Mouse (Mus musculus) kidney, adult 2 months (tissue): ENCODE data around the gene Lag3. TPM values are rescaled to one million over a fixed set of nuclear protein-coding genes. Genes with fewer than 3 reads are reported as not detected.

ENCODE experiments used
- DNase-seq: peaks from one replicate; pipeline ENCODE4 v3.0.0; 2021
- H3K27ac ChIP-seq: fragments of 200-500 bp; 2 replicates; pipeline ENCODE4 v1.5.1; 2012; ENCODE audit warnings: low read depth, low read length, control low read depth, inconsistent platforms; ENCODE audit not compliant: insufficient read depth
- H3K27me3 ChIP-seq: fragments of 200-500 bp; replicated peaks from 2 replicates; pipeline ENCODE4 v1.6.1; 2012; ENCODE audit warnings: mild to moderate bottlenecking, moderate library complexity, low read length, inconsistent platforms; ENCODE audit not compliant: control insufficient read depth, insufficient read depth
- H3K36me3 ChIP-seq: fragments of 200-500 bp; 2 replicates; pipeline ENCODE4 v1.6.1; 2012; ENCODE audit warnings: mild to moderate bottlenecking, moderate library complexity, low read length, inconsistent platforms; ENCODE audit not compliant: control insufficient read depth, insufficient read depth
- H3K4me1 ChIP-seq: fragments of 200-500 bp; 2 replicates; pipeline ENCODE4 v1.6.1; 2011; ENCODE audit warnings: low read length; ENCODE audit not compliant: control insufficient read depth, insufficient read depth
- H3K4me3 ChIP-seq: fragments of 200-500 bp; 2 replicates; pipeline ENCODE4 v1.5.1; 2011; ENCODE audit warnings: mild to moderate bottlenecking, low read depth, low read length, control low read depth; ENCODE audit not compliant: insufficient read depth
- CTCF ChIP-seq: fragments of 200-500 bp; conservative IDR thresholded peaks from 2 replicates; pipeline ENCODE4 v1.5.1; 2011; ENCODE audit warnings: low read depth, mild to moderate bottlenecking, control low read depth, low read length, moderate library complexity, mixed read lengths; ENCODE audit not compliant: insufficient read depth, insufficient read length
- POLR2A ChIP-seq: fragments of 200-500 bp; IDR thresholded peaks from one replicate; pipeline ENCODE4 v1.6.1; 2011; ENCODE audit warnings: low read depth, low read length, control low read depth
- WGBS: fragments of 180-500 bp; shearing (Covaris S2); methylation state at CpG from one replicate; pipeline ENCODE4 v1.1.7; 2018; 5-methylcytosine and 5-hydroxymethylcytosine counted together
- polyA plus RNA-seq: library from polyadenylated mRNA; depleted of rRNA; stranded (reverse); fragments of >200 nt; gene quantifications from 2 replicates; pipeline ENCODE4 v1.2.3, GENCODE M21; 2012

The Lag3 gene
- polyA plus RNA-seq, 1 experiment = 1.5 TPM

DNA sequence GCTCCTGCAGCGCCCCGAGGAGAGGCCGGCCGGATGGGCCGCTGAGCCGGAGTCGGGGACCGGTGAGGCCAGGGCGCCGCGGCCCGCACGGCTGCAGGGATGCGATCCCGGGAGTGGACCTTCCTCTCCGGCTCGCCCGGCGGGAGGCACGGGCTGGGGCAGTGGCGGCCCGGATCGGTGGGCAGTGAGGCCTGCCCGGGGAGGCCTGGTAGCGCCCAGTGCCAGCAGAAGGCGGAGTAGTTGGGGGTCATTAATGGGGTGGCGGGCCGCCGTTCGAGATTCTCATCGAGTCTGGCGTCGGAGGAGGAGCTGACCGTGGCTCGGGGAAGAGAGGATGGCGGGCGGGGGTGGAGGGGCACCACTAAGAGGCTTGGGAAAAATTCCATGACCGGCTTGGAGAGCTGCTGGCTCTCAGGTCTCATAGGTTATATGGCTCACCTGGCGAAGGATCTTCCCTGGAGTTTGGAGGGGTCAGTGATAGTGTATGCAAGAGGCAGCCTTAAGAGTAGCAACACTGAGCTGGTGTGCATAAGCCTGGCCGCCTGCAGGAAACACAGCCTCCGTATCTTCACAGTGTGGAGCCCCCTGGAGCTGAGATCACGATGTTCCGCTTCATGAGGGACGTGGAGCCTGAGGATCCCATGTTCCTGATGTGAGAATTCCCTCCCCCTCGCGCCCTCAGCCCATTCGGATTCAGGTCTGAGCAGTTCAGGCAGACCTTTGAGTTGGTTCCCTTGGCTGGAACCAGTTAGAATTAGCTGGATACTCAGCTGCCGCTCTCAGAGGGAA lies 20.2 kb upstream of the Lag3 start:
- TF ChIP-seq POLR2A (no peak), CTCF (0 out of 2 replicates have a peak, but pooled peaks have one; percentile 12)
- WGBS = under 1% methylated on average over 48 of the region's 48 CpGs
- peak; percentile 42 for DNase-seq

DNA sequence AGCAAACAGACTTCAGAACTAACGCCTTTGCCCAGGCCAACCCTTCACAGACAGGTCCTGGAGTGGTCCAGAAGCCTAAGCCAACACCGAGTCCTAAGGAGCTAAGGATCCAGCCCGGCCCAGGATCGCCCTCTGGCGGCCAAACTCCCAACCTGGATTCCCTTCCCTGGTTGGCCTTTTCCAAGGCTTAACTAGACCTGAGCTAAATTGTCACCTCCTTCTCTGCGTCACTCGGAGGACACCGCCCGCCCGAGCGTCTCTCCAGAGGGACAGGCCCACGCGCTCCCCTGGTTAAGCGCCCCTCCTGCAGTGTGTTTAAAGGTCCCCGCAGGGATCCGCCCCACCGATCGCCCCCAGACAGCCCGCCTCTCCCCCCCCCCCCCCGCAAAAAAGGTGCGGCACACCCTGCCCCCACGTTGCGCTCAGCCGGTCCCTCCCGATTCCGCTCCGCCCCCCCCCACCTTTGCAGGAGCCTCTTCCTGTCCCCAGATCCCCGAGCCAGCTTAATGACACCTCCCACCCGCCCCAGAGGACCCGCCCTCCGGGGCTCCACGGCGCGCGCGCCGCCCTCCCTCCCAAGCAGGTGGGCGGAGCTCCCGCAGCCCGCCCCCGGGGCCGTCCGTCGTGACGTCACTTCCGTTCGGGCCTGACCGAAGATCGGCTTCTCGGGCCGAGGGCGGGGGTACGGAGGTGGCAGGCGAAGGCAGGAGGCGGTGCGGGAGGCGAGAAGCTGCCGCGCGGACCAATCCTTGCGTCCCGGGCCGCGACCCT lies 19.4 kb upstream of the Lag3 start, which contains the start of gene Mlf2:
Gene Mlf2 (plus strand): TSS at position 633 of the 771 bp plus-strand sequence.
- under 1% methylated on average over 53 of the region's 64 CpGs for WGBS
- Histone ChIP-seq H3K27ac (peak within 1 kb of the TSS; percentile 99), H3K36me3 (peaks cover 3% of the 10 kb centered on the region; the same call in 1 of the 2 replicates), H3K27me3 (no peaks in the 10 kb centered on the region), H3K4me3 (peak within 1 kb of the TSS; percentile 86), H3K4me1 (peaks cover 15% of the 10 kb centered on the region; the same call in 1 of the 2 replicates)
- TF ChIP-seq CTCF (peak; percentile 97), POLR2A (peak; percentile 91)
- DNase-seq = peak; percentile 100

More for the DNA sequence above, 20.2 kb upstream of the Lag3 start:
- Histone ChIP-seq H3K36me3 (peaks cover 3% of the 10 kb centered on the region; the same call in 1 of the 2 replicates), H3K27me3 (no peaks in the 10 kb centered on the region), H3K27ac (peak overlapping the region; percentile 89), H3K4me3 (peak overlapping the region; percentile 86), H3K4me1 (peaks cover 15% of the 10 kb centered on the region; the same call in 1 of the 2 replicates)

DNA sequence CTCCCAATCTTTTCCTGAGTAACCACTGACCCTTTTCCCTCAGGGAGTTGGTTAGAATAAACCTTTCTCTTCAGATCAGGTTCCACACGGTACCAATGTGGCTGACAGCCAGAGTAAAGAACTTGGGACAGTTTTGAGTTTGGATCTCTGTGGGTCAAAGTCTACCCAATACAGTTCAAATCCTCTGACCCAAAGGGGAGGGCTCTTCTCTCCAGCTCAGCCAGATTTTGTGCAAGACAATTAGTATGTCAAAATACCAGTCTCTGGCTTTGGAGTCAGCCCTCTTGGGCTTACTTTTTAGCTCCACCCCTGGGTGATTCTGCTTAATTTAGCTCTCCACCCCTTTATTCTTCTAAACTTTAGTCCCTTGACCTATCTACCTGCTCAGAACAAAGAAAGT lies 18.7 kb upstream of the Lag3 start:
- Histone ChIP-seq H3K4me1 (peaks cover 19% of the 10 kb centered on the region; the same call in 1 of the 2 replicates), H3K27ac (peak overlapping the region; percentile 99), H3K36me3 (peaks cover 3% of the 10 kb centered on the region; the same call in 1 of the 2 replicates), H3K4me3 (0 out of 2 replicates have a peak overlapping the region, but pooled peaks have one; percentile 11), H3K27me3 (no peaks in the 10 kb centered on the region)
- peak; percentile 92 for DNase-seq
- TF ChIP-seq CTCF (no peak), POLR2A (no peak)
- 14% methylated on average over 1 of the region's 1 CpGs for WGBS

DNA sequence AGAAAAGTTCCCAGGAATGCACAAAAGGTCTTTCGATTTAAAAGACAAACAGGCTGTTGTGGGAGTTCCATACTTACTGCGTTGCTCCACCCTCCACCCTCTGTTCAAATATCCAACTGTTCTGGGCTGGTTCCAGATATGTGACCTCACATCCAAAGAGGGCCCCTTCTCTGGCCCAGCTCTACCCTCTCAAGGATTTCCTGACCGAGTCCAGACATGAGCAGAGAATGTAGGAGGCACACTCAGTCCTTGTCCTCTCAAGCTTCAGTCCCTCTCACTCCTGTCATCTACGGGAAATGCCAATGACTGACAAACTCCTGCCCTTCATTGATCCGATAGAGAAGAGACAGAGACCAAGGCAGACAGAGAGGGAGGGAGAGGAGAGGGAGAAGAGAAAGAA lies 14.4 kb upstream of the Lag3 start:
- TF ChIP-seq POLR2A = no peak
- TF ChIP-seq CTCF = no peak

DNA sequence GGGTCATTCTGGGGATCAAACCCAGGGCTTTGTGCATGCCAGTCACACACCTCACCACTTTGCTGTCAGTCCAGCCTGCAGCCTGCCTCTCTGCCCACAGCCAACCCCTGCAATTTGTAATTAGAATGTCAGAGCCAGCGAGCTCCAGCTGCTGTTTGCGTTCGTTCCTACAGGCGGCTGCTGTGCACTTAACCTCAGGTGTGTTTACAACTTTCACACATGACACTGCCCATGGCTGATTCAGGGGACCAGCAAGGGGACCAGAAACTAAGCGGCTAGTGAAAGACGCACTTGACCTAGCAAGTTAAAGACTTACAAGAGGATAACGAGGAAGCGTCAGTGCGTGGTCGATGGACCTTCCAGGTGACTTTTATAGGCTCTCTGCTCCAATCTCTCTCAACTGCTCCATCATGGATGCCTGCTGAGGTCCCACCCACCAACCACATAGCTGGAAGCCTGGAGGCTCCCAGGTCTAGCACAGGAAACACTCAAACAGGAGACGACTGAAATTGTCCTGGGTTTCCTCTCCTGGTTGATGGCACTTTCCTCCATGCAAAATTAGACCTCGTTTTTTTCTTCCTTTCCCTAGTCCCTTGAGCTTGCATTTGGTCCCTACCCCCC lies 13.8 kb upstream of the Lag3 start:
- TF ChIP-seq CTCF (peak; percentile 32), POLR2A (no peak)
- no peak overlapping the region for H3K4me3 ChIP-seq
- peaks cover 19% of the 10 kb centered on the region for H3K4me1 ChIP-seq
- no peaks in the 10 kb centered on the region for H3K27me3 ChIP-seq
- no peaks in the 10 kb centered on the region for H3K36me3 ChIP-seq
- 27% methylated on average over 12 of the region's 12 CpGs for WGBS
- peak; percentile 57 for DNase-seq
- H3K27ac ChIP-seq = no peak overlapping the region

More for the DNA sequence above, 14.4 kb upstream of the Lag3 start:
- Histone ChIP-seq H3K36me3 (no peaks in the 10 kb centered on the region), H3K27me3 (no peaks in the 10 kb centered on the region), H3K27ac (0 out of 2 replicates have a peak overlapping the region, but pooled peaks have one; percentile 6), H3K4me3 (no peak overlapping the region), H3K4me1 (peaks cover 16% of the 10 kb centered on the region)
- DNase-seq = peak; percentile 60
- WGBS = 34% methylated on average over 5 of the region's 5 CpGs

DNA sequence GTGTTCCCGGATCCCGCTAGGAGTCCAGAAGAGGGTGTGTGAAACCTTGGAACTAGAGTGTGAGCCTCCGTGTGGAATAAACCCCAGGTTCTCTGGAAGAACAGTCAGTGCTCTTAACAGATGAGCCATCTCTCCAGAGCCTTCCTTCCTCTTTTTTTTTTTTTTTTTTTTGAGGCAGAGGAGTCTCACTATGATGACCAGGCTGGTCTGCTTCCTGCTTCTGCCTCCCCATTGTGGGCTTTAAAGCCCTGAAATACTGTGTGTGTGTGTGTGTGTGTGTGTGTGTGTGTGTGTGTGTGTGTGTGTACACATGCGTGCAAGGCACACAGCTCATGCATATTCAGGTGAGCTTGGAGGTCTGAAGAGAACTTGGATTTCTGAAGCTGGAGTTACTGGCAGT lies 10.0 kb upstream of the Lag3 start:
- H3K27me3 ChIP-seq = no peaks in the 10 kb centered on the region
- no peaks in the 10 kb centered on the region for H3K36me3 ChIP-seq
- peak; percentile 35 for DNase-seq
- peak overlapping the region; percentile 45 for H3K27ac ChIP-seq
- TF ChIP-seq CTCF (no peak), POLR2A (no peak)
- no peak overlapping the region for H3K4me3 ChIP-seq
- peaks cover 19% of the 10 kb centered on the region for H3K4me1 ChIP-seq
- WGBS = 58% methylated on average over 4 of the region's 4 CpGs
